Mouse (Mus musculus) thymus, adult 2 months (tissue): ENCODE data around the gene Erbin.

ENCODE experiments used
- CTCF ChIP-seq: fragments of 200-500 bp; IDR thresholded peaks from 2 replicates; pipeline ENCODE4 v1.5.1; 2012; ENCODE audit warnings: mild to moderate bottlenecking, control low read depth, low read length, moderate library complexity, borderline replicate concordance; ENCODE audit not compliant: control insufficient read depth, poor library complexity, insufficient read depth; ENCODE audit errors: extremely low read depth
- POLR2A ChIP-seq: fragments of 200-500 bp; IDR thresholded peaks from 2 replicates; pipeline ENCODE4 v1.6.1; 2012; ENCODE audit warnings: mild to moderate bottlenecking, low read length, control low read depth, moderate library complexity; ENCODE audit not compliant: control insufficient read depth, poor library complexity, insufficient read depth; ENCODE audit errors: extremely low read depth

DNA sequence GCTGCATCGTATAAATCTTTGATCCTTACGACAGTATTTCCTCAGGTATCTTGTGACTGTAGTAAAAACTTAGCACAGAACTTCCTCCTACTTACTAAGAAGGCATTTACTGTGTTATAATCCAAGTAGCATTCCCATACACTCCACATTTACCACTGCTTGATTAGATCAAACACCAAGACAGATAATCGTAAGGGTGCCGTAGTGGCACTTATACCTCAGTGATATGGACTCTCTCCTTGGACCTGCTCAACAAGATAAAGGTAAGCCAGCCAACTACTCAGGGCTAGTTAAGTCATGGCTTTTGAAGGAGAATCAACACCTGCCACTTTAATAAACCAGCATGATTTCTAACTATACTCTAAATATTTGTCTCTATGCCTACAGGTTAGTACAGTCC, 39.1 kb downstream of the Erbin start:
- TF ChIP-seq CTCF (no peak), POLR2A (no peak)
